Mouse (Mus musculus): ENCODE results near the gene Lrguk.

Lrguk gene

DNA sequence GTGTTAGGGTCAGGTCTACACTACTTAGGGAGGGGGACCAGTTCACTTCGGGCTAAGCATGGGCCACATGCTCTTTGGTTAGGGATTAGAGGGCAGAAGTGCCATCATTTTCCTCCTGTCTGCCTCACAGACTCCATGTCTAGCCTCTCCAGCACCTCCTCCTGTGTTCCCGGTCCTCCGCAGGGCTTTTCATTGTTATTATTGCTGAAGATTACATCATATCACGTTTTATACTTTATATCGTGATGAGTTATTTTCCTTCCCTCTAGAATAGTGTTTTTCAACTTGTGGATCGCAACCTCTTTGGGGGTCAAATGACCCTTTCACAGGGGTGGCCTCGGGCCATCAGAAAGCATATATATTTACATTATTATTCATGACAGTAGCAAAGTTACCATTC, 37.5 kb downstream of the Lrguk start:
- no peak for DNase-seq (ENCODE audit: low read depth)

DNA sequence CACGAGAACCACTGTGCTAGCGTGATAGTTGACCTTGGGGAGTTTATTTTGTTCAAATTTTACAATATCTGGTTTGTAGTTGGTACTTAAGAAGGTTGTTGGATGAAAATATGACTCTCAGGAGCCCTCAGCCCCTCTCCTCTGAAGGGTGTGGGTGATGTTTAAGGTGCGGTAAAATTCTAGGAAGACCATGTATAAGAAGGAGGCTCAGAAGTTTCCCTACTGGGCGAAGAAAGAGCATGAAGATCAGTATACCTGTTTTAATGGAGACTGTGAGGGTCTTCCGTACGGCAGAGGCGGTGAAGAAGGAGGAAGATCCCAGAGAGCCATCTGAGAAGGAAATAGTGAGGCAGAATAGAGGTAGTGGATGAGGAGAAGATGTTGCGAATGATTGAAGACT, 38.0 kb downstream of the Lrguk start:
- DNase-seq (ENCODE audit: low read depth), result no peak

DNA sequence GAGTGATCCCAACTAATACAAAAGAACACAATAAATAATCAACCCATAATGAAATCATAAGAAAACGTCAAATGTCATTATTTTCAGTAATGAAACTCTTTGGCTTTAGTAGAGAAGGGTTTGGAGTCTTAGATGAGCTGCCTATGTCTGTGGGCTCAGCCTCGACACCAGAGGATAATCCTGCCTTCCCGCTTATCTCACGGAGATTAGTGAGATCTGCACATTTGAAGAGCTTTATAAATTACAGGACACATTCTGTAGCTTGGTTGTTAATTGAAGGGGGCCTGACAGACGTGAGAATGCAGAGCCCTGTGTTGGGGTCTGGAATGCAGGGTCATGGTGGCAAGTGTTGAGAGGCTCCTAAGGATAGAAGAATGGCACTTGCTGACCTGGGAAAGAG, 42.7 kb downstream of the Lrguk start:
- DNase-seq (ENCODE audit: low read depth), result no peak

DNA sequence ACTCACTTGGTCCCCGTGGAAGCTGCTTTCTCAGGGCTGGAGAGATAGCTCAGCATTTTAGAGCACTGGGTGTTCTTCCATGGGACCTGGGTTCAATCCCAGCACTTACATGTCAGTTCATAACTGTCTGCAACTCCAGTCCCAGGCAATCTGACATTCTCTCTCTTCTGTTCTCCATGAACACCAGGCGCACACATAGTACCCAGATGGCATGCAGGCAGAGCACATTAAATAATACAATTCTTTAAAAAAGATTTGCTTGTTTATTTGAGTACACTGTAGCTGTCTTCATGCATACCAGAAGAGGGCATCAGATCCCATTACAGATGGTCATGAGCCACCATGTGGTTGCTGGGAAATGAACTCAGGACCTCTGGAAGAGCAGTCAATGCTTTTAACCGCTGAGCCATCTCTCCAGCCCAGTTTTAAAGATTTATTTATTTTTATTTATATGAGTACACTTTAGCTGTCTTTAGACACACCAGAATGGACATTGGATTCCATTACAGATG, 44.7 kb downstream of the Lrguk start:
- DNase-seq (ENCODE audit: low read depth), result no peak

DNA sequence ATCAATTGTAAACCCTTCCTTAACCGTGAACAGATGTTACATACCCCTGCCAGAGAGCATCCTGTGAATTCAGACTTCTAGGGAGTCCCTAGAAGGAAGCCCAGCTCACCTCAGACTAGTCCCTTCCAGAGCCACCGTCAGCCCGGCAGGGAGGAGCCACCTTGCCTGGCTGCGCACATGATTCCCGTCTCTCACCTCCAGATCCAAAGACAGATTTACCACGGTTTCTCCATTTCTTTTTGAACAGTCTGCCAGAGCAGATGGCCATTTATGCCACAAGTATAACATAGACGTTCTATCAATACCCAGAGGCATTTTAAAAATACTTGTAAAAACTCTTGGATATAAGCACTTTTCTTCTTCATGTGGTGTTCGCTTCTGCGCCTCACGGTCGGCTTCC, 46.3 kb downstream of the Lrguk start:
- DNase-seq (ENCODE audit: low read depth), result no peak

DNA sequence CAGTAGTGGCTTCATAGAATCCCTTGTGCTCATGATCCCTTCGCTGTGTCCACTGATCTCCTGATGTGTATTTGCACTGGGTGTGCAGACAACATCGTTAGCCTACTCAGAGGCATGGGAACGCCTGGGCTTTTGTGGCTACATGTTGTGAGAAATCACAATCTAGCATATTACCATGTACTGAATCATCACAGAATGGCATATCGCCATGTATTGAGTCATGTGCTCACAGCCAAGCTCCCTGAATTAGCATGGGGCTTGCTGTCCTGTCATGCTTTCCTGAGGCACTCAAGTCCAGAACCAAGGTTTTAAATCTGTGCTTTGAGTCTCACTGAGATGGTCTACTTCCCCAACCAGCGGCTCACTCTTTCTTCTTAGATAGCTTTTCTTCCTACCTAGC, 54.2 kb downstream of the Lrguk start:
- DNase-seq (ENCODE audit: low read depth), result peak; percentile 94

DNA sequence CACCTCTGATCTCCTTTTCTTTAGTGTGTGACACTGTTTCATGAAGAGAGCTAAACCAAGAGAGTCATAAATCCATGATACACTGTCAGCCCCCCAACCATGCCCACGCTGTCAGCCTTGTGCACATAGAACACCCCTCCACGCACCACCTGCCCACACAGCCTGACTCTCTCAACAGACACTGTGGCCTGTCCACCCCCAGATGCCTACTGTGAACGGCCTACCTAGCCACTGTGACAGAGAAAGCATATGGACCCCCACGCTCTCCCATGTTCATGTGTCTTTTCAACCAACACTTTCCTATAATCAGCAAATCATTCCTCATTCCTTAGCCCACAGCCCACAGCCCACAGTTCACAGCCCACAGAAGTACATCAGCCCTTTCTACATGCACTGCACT, 58.5 kb downstream of the Lrguk start:
- no peak for DNase-seq (ENCODE audit: low read depth)

DNA sequence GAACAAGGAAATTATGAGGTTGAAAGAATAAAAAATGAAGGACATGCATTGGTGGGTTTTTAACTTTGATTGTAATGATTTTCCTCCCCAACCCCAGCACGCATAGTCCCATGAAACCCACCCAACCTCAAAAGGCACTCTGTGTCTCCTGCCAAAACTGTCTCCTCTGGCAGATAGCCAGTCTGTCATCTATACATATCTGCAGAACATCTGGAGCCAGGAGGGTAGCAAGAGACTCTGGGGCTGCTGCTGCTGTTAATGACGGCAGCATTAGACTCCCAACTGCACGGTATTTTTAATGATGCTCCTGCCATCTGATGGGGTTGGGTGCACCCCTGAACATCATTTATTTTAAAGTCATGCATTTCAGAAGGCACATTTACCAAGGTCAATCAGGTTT, 59.7 kb downstream of the Lrguk start:
- no peak for DNase-seq (ENCODE audit: low read depth)

DNA sequence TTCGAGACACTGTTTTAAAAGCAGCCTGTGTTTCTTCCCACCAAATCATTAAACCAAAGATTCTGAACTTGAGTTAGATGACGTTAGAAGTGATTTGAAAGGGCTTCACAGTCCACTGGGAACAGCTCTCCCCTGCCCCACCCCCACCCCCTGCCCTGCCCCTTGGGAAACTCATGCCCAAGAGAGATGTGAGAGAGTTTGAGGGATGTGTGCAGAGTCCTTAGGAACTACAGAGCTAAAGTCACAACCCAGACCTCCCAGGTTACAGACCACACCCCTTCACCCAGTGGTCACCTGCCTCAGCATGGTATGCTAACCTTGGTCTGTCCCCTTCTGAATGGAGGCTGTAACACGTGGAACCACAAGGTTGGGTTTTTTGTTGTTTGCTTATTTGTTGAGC, 62.3 kb downstream of the Lrguk start:
- no peak for DNase-seq (ENCODE audit: low read depth)

DNA sequence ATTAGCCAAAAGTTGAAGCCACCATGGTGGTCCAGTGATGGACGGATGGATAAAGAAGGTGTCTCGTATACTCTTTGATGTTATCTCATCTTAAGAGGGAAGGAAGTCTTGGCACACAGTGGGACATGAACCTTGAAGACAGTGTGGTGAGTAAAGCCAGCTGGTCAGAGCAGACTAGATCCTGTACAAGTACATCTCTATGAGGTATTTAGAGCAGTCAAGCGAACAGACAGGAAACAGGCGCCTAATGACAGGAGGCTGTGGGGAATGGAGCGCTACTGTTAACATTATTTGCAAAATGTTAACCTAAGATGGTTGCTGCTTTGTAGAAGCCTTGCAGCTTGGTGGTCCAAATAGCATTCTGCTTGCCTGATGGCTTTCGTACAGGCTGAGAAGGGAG, 67.0 kb downstream of the Lrguk start:
- no peak for DNase-seq (ENCODE audit: low read depth)

DNA sequence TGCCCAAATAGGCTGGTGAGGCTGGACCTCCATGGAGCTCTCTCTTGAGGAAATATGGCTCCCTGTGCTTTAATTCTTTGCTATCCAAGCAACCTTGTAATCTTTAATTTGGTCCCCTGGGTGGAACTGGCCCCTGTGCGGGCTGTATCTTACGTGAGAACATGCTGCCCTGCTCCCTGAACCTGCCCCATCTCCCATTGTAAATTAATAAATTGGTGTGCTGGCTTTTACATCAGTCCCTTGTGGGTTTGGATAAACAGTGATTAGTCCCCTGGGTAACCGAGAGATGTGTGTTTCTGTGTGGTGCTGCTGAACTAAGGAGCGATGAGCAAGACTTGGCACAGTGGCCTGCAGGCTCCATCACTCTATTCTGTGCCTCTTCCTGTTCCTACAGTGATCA, 67.7 kb downstream of the Lrguk start:
- no peak for DNase-seq (ENCODE audit: low read depth)

DNA sequence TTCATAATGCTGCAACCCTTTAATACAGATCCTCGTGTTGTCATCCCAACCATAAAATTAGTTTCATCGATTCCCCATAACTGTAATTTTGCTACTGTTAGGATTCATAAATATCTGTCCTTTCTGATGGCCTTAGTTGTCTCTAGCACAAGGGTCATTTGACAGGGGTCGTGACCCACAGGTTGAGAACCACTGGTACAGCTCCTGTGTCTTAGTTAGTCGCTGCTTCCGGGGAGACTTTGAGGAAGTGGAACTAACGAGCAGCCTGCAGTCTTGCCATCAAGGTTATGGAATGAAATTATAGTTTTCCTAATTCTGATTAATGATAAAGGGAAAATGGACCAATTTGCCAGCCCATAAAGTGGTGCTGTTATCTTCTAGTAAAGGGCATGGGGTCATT, 70.5 kb downstream of the Lrguk start:
- no peak for DNase-seq (ENCODE audit: low read depth)

DNA sequence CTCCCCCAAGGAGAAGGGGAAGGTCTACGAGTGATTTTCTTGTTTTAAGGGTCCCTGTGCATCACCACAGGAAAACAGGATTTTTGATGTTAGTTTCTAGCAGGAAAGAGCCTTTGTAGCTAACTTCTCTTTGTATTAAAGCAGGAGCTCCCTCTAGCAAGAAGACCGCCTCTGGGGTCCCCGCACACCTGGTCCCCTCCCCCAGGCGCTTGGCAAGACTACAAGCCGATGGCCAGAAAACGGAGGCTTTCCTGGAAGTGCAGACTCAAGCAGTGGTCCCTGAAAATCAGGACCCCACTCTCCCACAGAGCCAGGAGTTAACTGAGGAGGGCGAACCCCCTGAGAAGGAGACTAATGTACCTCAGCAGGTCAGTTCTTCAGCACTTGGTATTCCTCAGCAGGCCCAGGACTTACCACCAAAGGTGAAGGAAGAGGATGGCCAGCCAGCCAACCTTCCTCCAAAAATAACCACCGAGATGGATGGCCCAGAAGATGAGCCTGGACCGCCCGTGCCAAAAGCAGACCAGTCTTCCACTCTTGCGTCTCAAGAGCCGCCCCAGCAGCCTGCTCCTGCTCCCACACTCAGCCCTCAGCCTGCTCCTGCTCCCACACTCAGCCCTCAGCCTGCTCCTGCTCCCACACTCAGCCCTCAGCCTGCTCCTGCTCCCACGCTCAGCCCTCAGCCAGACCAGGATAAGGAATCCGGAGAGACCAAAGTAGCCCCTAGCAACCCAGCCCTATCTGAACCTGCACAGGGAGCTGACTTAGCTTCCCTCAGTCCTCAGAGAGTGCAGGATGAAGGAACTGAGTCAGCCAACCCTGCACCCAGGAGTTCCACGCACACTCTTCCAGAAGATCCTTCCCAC, 72.5 kb downstream of the Lrguk start:
- DNase-seq (ENCODE audit: low read depth), result no peak

DNA sequence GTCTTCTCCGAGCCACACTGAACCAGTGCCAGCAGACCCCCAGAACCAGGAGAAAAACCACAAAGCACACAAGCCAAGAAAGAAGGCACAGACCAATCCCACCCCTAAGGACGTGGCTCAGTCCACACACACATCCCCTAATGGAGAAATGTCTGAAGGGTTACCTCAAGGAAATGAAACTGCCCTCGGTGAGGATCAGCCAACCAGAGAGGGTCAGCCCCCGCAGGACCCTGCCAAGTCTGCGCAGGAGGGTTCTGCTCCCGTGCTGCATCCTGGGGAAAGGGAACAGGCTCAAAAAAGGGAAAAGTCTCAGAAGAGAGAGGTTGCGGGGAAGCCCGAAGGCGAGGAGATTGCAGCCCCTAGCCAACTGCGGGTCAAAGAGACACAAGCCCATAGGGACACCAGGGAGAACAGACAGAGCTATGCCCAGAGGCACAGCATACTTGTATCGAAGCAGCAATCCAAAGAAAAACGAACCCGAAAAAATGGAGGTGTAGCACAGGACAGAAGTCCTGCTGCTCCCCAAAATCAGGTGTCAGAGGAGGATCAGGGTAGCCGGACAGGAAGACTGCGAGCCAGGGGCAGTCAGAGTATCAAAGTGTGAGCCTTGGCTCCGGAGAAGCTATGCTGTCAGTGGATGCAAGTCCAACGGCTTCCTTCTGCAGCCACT, 74.1 kb downstream of the Lrguk start:
- DNase-seq (ENCODE audit: low read depth), result no peak

DNA sequence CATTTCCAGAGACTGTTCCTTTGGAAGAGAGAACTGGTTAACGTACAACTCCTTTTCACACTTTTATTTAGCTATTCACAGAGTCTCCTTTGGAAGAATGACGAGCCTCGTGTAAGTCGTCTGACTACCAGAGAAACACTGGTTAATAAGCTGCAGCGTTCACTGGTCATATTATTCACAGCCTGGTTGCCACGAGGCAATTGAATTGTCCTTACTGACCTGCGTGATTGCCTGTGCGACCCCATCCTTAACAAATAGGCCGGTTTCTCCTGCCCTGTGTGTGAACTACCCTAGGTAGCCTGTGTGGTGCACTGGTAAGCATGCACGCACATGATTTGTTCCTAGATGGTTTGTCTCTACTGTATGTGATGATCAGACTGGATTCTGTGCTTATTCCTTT, 81.3 kb downstream of the Lrguk start:
- DNase-seq (ENCODE audit: low read depth), result no peak

DNA sequence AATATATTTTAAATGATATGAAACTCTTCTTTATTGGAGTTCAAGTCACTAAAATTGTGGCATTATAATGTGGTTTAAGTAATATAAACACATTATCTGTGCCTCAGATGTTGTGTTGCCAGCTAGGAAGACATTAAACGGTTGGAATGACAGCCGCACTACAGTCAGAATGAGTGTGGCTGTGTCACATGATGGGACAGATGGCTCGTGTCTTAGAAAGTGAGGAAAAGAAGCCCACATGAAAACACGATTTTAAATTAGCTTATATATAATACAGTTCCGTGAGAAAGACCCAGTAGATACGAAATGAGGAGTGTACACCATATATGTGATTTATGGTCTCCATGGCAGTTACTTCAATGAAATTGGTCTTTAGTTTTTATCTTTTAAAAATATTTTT, 82.2 kb downstream of the Lrguk start:
- no peak for DNase-seq (ENCODE audit: low read depth)

DNA sequence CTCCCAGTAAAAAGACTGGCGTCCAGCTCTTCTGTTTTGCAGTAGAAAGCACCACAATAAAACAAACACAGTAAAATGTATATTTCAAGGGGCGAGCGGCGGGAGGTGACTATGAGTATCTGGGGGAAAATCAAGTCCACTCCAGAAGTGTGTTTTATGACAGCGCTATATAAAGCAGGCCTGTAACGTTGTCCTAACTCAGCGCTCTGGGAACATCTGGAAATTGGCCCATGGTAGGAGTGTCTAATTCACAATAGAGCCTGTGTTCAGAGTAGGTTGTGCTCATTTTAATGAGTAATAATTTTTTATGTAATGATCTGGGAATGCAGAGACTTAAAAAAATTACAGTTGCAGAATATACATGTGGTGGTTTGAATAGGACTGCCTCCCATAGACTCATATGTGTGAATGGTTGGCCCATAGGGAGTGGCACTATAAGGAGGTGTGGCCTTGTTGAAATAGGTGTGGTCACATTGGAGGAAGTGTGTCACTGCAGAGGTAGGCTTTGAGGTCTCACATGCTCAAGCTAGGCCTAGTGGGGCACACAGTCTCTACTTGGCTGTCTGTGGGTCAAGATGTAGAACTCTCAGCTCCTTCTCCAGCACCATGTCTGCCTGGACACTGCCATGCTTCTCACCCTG, 87.7 kb downstream of the Lrguk start:
- DNase-seq (ENCODE audit: low read depth), result no peak

DNA sequence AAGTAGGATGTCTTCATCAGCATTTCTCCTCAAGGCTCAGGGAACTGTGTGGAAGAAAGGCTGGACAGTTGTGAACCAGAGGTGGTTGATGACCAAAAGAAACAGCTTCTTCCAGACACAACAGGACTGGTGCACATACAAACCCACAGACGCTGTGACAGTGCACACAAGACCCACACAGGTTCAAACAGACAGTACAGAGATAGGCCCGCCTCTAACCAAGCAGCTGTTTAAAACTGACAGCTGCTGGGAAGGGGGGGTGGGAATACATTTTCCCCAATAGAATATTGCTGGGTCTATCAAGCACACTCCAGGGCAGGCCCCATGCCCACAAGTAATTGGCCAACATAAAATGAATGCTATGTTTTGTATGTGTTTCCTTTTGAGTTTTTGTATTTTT, 95.2 kb downstream of the Lrguk start:
- no peak for DNase-seq (ENCODE audit: low read depth)

DNA sequence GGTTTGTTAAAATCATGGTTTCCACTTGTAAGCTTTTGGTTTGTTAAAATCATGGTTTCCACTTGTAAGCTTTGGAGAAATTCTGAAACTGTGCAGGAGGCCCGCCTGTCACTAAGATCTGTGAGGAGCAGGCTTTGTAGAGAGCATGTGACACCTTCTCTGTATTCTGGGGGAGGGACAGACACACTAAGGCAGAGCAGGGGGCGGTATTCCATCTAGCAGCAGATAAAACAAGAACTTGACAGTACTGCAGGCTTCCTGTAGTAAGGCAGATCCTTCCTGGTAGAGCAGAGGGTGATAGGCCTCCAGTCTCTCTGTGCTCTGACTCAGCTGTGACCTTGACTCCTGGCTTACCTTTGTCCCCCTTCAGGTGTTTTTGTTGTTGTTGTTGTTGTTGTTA, 100.0 kb downstream of the Lrguk start:
- DNase-seq (ENCODE audit: low read depth), result no peak

DNA sequence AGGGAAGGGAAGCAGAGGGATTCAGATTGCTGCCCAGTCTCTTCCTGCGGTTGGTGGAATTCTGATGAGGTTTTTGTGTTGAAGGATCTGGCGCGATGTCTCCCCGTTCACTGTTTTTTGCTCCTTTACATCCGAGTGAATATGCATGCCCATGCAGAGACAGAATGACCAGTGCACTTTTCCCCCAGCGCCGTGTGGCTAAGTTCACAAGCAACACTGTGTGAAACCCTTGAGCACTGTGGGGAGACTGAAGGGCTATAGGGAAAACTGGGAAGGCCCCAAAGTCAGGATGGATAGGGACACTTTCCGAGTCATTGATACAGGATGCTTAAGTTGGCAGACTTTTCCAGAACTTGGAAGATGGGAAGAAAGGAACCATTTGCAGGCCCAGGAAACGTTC, 103.1 kb downstream of the Lrguk start:
- DNase-seq (ENCODE audit: low read depth), result no peak

DNA sequence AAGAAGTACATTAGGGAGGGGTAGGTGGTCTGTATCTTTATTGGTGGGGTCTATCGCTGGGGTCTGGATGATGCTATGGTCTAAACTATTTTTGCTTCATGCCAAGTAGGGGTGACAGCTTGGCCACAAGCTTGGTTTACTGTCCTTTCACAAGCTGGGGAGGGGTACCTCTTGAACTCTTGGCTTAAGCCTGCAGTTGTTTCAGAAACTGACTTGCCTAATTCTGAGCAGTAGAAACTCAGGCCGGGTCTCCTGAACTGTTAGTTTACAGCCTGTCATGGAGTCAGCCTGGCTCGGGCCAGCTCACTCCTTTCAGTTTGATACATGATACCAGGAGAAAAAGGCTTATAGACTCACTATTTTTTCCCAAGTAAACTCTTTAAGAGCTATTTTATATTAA, 109.1 kb downstream of the Lrguk start:
- DNase-seq (ENCODE audit: low read depth), result no peak

DNA sequence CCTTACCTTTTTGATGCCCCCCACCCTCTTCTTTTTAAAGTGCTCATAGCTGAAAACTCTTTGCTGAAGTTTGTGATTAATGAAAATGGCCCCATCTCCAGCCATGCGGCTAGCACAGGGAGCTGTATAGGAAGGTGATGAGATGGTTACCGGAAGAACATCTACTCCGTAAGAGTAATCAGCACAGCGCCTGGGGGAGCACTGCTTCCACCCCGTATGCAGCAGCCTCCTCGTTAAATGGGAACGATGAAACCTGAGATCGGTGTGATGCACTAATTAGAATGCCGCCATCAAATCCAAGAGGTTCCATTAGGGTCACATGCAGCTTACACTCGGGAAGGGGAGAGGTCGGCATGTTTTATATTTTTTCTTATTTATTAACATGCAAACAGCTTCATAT, 113.7 kb downstream of the Lrguk start:
- DNase-seq (ENCODE audit: low read depth), result no peak

DNA sequence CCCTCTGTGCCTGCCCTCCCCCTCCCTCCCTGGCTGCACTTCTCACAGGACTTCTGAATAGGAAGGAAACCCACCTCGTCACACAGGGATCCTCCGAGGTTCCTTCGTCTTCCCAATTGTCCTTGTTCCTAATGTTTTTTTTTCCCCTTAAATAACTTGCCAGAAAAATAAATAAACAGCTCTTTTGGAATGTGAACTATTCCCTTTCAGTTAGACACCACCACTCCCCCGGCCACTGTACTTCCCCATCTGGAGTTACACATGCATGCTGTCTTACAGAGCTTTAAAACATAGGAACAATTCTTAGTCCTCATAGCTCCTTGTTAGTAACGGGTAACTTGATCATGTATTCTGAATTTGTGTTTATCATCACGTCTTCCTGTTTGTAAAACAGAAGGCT, 116.8 kb downstream of the Lrguk start:
- peak; percentile 15 for DNase-seq (ENCODE audit: low read depth)
